ENCODE assay signal across 9 mouse cellular contexts in genomic region chr10:70563636-70564035, GRCm38 (mm10).
DNase-seq lines count a peak whose midpoint lies in the region; ATAC-seq and TF ChIP-seq lines count a peak whose summit lies in the region.
"Had no signal": no experiment of that assay in that cellular context is flagged by ENCODE, and none has a peak within 500 bp of the region (broad histone marks: within the 10 kb centered on the region; RNA-seq: fewer than 3 reads in every experiment).

No protein-coding gene starts in this region.

- H3K27me3 ChIP-seq in neural tube, embryonic 11.5 days (ENCODE audit: control insufficient read depth, insufficient read depth, low read length), result no peaks in the 10 kb centered on the region
- H3K27me3 ChIP-seq: limb, embryonic 12.5 days had no signal

- no peak for ATAC-seq in neural tube, embryonic 11.5 days (ENCODE audit: insufficient read depth, low FRiP score, low TSS enrichment)

- H3K9me3 ChIP-seq in neural tube, embryonic 11.5 days (ENCODE audit: control insufficient read depth, low read length), result no peaks in the 10 kb centered on the region
- H3K9me3 ChIP-seq: limb, embryonic 12.5 days had no signal

- H3K9ac ChIP-seq in neural tube, embryonic 11.5 days (ENCODE audit: low read length), result no peak overlapping the region
- H3K9ac ChIP-seq: limb, embryonic 12.5 days had no signal

- H3K4me3 ChIP-seq in left cerebral cortex, adult 2 months, result no peak overlapping the region
- no peak overlapping the region for H3K4me3 ChIP-seq in neural tube, embryonic 11.5 days (ENCODE audit: low read depth, low read length)
- H3K4me3 ChIP-seq: limb, embryonic 12.5 days had no signal

- WGBS in neural tube, embryonic 11.5 days, result 37% methylated on average over 3 of the region's 3 CpGs

- DNase-seq in heart, adult 8-10 months (ENCODE audit: low spot score), result peak; percentile 57
- DNase-seq in heart, adult 11 months, result no peak
- DNase-seq in NIH3T3 (ENCODE audit: low read depth), result peak; percentile 92
- peak; percentile 61 to 79 for DNase-seq in cerebellum, postnatal 4 days (ENCODE audit: low spot score in 2 of 2)
- DNase-seq in heart, postnatal 14 days, result peak; percentile 75 to 83
- DNase-seq in left cerebral cortex, adult 2 months (ENCODE audit: extremely low spot score in 1 of 2, low spot score in 2 of 2), result peak; percentile 67 to 81
- peak; percentile 66 for DNase-seq in neural tube, embryonic 11.5 days (ENCODE audit: low spot score)
- peak; percentile 39 to 75 for DNase-seq in urinary bladder, postnatal 4 days (ENCODE audit: low spot score in 2 of 2)

- no peak overlapping the region for H3K4me2 ChIP-seq in neural tube, embryonic 11.5 days (ENCODE audit: low read depth)
- H3K4me2 ChIP-seq: limb, embryonic 12.5 days had no signal

- H3K36me3 ChIP-seq in neural tube, embryonic 11.5 days (ENCODE audit: control insufficient read depth, insufficient read depth, low read length), result peaks cover 2% of the 10 kb centered on the region; the same call in 1 of the 2 replicates
- H3K36me3 ChIP-seq: limb, embryonic 12.5 days had no signal

- no peak overlapping the region for H3K27ac ChIP-seq in left cerebral cortex, adult 2 months
- H3K27ac ChIP-seq in neural tube, embryonic 11.5 days (ENCODE audit: low read depth, low read length), result no peak overlapping the region
- H3K27ac ChIP-seq: limb, embryonic 12.5 days had no signal

- intact Hi-C loops in heart, postnatal 14 days (cut with DNase I), result loop anchor here (1.0 to 10.0 kb wide), 5 partner anchors 195 to 651 kb away; no protein-coding TSS in a partner anchor
- intact Hi-C loops in left cerebral cortex, adult 2 months (cut with DNase I), result loop anchor here (1.0 to 10.0 kb wide), 6 partner anchors 195 to 654 kb away; no protein-coding TSS in a partner anchor

- TF ChIP-seq CTCF in left cerebral cortex, adult 2 months (IDR thresholded peaks at IDR 0.05), result peak; percentile 93

- no peaks in the 10 kb centered on the region for H3K4me1 ChIP-seq in neural tube, embryonic 11.5 days (ENCODE audit: control insufficient read depth, insufficient read depth, low read length)
- H3K4me1 ChIP-seq: limb, embryonic 12.5 days had no signal
